Mouse (Mus musculus) intestine, embryonic 16.5 days (tissue): ENCODE results near the gene Plpp1. TPM values are rescaled to one million over a fixed set of nuclear protein-coding genes. Genes with fewer than 3 reads are reported as not detected.

ENCODE experiments used
- ATAC-seq: fragments of 200-750 bp; cut with Nextera tagmentation; 2 replicates; pipeline ENCODE4 v1.8.0; 2017; ENCODE audit warnings: moderate TSS enrichment, moderate library complexity
- H3K27ac ChIP-seq: fragments of 300-500 bp; sonication (generic); 2 replicates; pipeline ENCODE4 v1.5.1; 2014; ENCODE audit warnings: mild to moderate bottlenecking, low read length
- H3K27me3 ChIP-seq: fragments of 300-500 bp; sonication (generic); replicated peaks from 2 replicates; pipeline ENCODE4 v1.6.1; 2014; ENCODE audit warnings: low read length, control low read depth, mixed read lengths; ENCODE audit not compliant: control insufficient read depth, insufficient read depth
- H3K36me3 ChIP-seq: fragments of 300-500 bp; sonication (generic); 2 replicates; pipeline ENCODE4 v1.6.1; 2014; ENCODE audit warnings: low read length, control low read depth; ENCODE audit not compliant: control insufficient read depth, insufficient read depth
- H3K4me1 ChIP-seq: fragments of 300-500 bp; sonication (generic); 2 replicates; pipeline ENCODE4 v1.6.1; 2014; ENCODE audit warnings: low read length, control low read depth, mixed read lengths; ENCODE audit not compliant: control insufficient read depth, insufficient read depth
- H3K4me2 ChIP-seq: fragments of 300-500 bp; sonication (generic); 2 replicates; pipeline ENCODE4 v1.6.1; 2014; ENCODE audit warnings: low read depth, low read length, control low read depth
- H3K4me3 ChIP-seq: fragments of 300-500 bp; sonication (generic); 2 replicates; pipeline ENCODE4 v1.5.1; 2014; ENCODE audit warnings: mild to moderate bottlenecking, low read length
- H3K9ac ChIP-seq: fragments of 300-500 bp; sonication (generic); 2 replicates; pipeline ENCODE4 v1.6.1; 2014; ENCODE audit warnings: low read depth, low read length
- H3K9me3 ChIP-seq: fragments of 300-500 bp; sonication (generic); 2 replicates; pipeline ENCODE4 v1.6.1; 2016; ENCODE audit warnings: low read length, control low read depth; ENCODE audit not compliant: control insufficient read depth
- WGBS: fragments of 180-500 bp; shearing (Covaris S2); extraction: QIAGEN DNeasy Blood & Tissue Kit; methylation state at CpG from one replicate; pipeline ENCODE4 v1.1.7; 2014; 5-methylcytosine and 5-hydroxymethylcytosine counted together
- polyA plus RNA-seq: library from polyadenylated mRNA; unstranded; fragments of >200 nt; fragmentation: Nextera tagmentation; extraction: Ambion mirVana; gene quantifications from 2 replicates; pipeline ENCODE4 v1.2.1, GENCODE M21; 2015

Gene Plpp1
- polyA plus RNA-seq, 1 experiment from 2014 or later, result 97.3 TPM

- no peaks in the 10 kb centered on the region for H3K27me3 ChIP-seq
- no peak overlapping the region for H3K4me3 ChIP-seq
- H3K9me3 ChIP-seq, result peaks cover 6% of the 10 kb centered on the region
- H3K9ac ChIP-seq, result no peak overlapping the region
- WGBS, result 48% methylated on average over 15 of the region's 15 CpGs
- no peak for ATAC-seq
- peak overlapping the region; percentile 19; the same call in 1 of the 2 replicates for H3K4me2 ChIP-seq
- H3K27ac ChIP-seq, result no peak overlapping the region
- peaks cover 9% of the 10 kb centered on the region for H3K4me1 ChIP-seq
- no peaks in the 10 kb centered on the region for H3K36me3 ChIP-seq
Observed at GRCm38 (mm10) chr13:112771447-112772208, 29.0 kb upstream of the Plpp1 start.

DNA sequence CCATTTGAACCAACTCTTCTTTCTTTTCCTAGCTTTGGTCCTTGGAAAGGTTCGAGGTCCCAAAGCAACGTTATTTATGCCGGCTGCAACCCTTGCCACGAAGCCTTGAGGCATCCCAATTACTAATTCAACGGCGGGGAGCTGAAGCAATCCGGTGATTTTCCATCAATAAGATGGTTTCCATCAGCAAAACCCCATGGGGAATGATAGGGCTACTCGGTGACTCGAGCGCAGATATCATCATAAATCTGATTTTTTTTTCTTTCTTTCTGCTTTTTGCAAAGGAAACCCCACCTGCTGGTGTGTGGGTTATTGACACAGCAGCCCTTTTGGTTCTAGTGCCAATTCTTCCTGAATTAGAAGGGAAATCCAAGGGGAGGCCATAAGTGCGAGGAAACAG is 28.3 kb upstream of the Plpp1 start:
- WGBS, result 71% methylated on average over 11 of the region's 11 CpGs
- H3K9ac ChIP-seq, result no peak overlapping the region
- no peak overlapping the region for H3K27ac ChIP-seq
- H3K36me3 ChIP-seq, result no peaks in the 10 kb centered on the region
- no peak overlapping the region for H3K4me2 ChIP-seq
- ATAC-seq, result no peak
- no peak overlapping the region for H3K4me3 ChIP-seq
- peaks cover 9% of the 10 kb centered on the region for H3K4me1 ChIP-seq
- H3K27me3 ChIP-seq, result no peaks in the 10 kb centered on the region
- H3K9me3 ChIP-seq, result peaks cover 3% of the 10 kb centered on the region

GRCm38 (mm10) chr13:112772861-112773260 is 27.7 kb upstream of the Plpp1 start:
- Histone ChIP-seq H3K4me1 (peaks cover 9% of the 10 kb centered on the region), H3K4me3 (no peak overlapping the region), H3K27me3 (no peaks in the 10 kb centered on the region), H3K9me3 (no peaks in the 10 kb centered on the region), H3K27ac (no peak overlapping the region), H3K4me2 (no peak overlapping the region), H3K36me3 (no peaks in the 10 kb centered on the region), H3K9ac (no peak overlapping the region)
- no peak for ATAC-seq
- 77% methylated on average over 14 of the region's 14 CpGs for WGBS

GRCm38 (mm10) chr13:112773991-112774675 is 26.5 kb upstream of the Plpp1 start:
- no peak overlapping the region for H3K4me2 ChIP-seq
- no peaks in the 10 kb centered on the region for H3K27me3 ChIP-seq
- no peaks in the 10 kb centered on the region for H3K36me3 ChIP-seq
- no peak overlapping the region for H3K27ac ChIP-seq
- peaks cover 9% of the 10 kb centered on the region for H3K4me1 ChIP-seq
- ATAC-seq, result no peak
- WGBS, result 93% methylated on average over 3 of the region's 3 CpGs
- H3K4me3 ChIP-seq, result no peak overlapping the region
- H3K9me3 ChIP-seq, result no peaks in the 10 kb centered on the region
- no peak overlapping the region for H3K9ac ChIP-seq

GRCm38 (mm10) chr13:112775856-112776255 is 24.7 kb upstream of the Plpp1 start:
- 84% methylated on average over 10 of the region's 10 CpGs for WGBS
- Histone ChIP-seq H3K36me3 (no peaks in the 10 kb centered on the region), H3K27me3 (no peaks in the 10 kb centered on the region), H3K9me3 (no peaks in the 10 kb centered on the region), H3K9ac (no peak overlapping the region), H3K27ac (no peak overlapping the region), H3K4me3 (no peak overlapping the region), H3K4me2 (no peak overlapping the region), H3K4me1 (peaks cover 3% of the 10 kb centered on the region; the same call in 1 of the 2 replicates)
- no peak for ATAC-seq

- no peaks in the 10 kb centered on the region for H3K27me3 ChIP-seq
- WGBS, result 89% methylated on average over 5 of the region's 5 CpGs
- ATAC-seq, result no peak
- H3K9me3 ChIP-seq, result no peaks in the 10 kb centered on the region
- no peak overlapping the region for H3K9ac ChIP-seq
- H3K4me3 ChIP-seq, result no peak overlapping the region
- no peaks in the 10 kb centered on the region for H3K36me3 ChIP-seq
- no peak overlapping the region for H3K4me2 ChIP-seq
- H3K4me1 ChIP-seq, result no peaks in the 10 kb centered on the region
- H3K27ac ChIP-seq, result no peak overlapping the region
Observed at GRCm38 (mm10) chr13:112778407-112778806, 22.2 kb upstream of the Plpp1 start.

DNA sequence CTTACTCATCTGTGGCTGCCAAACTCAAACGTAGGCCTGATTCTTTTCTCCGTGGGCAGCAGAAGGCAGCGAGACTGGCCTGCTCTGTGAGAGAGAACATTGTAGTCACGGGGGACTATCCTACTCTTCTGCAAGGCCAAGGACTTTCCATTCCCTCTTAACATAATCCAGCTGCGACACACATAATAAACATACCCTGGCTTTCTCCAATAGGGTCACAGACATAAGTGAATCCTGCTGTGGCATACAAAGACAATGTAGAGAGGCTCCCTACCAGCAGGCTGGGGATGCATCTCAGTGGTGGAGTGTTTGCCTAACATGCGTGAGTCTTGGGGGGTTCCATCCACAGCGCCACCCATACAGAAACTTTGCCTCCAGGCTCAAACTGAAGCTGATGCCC is 15.3 kb upstream of the Plpp1 start:
- ATAC-seq, result 0 out of 2 replicates have a peak, but pooled peaks have one; percentile 31

GRCm38 (mm10) chr13:112786142-112786541 is 14.4 kb upstream of the Plpp1 start:
- H3K4me3 ChIP-seq, result no peak overlapping the region
- no peak overlapping the region for H3K9ac ChIP-seq
- no peaks in the 10 kb centered on the region for H3K27me3 ChIP-seq
- 82% methylated on average over 3 of the region's 3 CpGs for WGBS
- H3K4me2 ChIP-seq, result no peak overlapping the region
- H3K27ac ChIP-seq, result no peak overlapping the region
- no peaks in the 10 kb centered on the region for H3K36me3 ChIP-seq
- H3K9me3 ChIP-seq, result no peaks in the 10 kb centered on the region
- H3K4me1 ChIP-seq, result no peaks in the 10 kb centered on the region
- no peak for ATAC-seq

More for the DNA sequence above, 15.3 kb upstream of the Plpp1 start:
- H3K9ac ChIP-seq, result no peak overlapping the region
- H3K27ac ChIP-seq, result no peak overlapping the region
- H3K4me1 ChIP-seq, result no peaks in the 10 kb centered on the region
- no peaks in the 10 kb centered on the region for H3K27me3 ChIP-seq
- H3K36me3 ChIP-seq, result no peaks in the 10 kb centered on the region
- no peak overlapping the region for H3K4me2 ChIP-seq
- 58% methylated on average over 7 of the region's 7 CpGs for WGBS
- no peak overlapping the region for H3K4me3 ChIP-seq
- no peaks in the 10 kb centered on the region for H3K9me3 ChIP-seq

DNA sequence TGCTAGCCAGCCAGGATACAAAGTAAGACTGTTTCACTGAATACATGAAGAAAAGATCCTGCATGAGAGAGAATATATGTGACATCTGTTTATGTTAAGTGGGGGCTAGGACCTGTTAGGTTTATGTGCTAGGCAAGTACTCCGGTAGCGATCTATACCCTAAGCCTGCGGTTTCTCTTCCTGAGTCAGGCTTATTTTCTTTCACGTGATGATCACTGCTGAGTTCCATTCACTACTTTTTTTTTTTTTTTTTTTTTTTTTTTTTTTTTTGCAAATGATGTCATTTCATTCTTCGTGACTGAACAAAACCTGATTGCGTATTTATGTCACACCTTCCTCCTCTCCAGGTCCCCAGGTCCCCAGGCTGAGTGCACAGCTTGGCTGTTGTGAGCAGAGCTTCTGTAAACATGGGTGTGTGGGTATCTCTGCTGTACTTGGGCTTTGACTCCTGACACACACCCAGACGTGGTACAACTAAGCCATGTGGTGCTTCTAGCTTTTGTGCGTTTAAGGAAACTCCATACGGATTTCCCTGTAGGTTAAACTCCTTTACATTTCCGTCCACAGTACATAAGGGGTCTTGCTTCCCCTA is 13.6 kb upstream of the Plpp1 start:
- ATAC-seq, result peak; percentile 42; the same call in 1 of the 2 replicates
- no peak overlapping the region for H3K27ac ChIP-seq
- no peaks in the 10 kb centered on the region for H3K9me3 ChIP-seq
- no peak overlapping the region for H3K9ac ChIP-seq
- WGBS, result 62% methylated on average over 10 of the region's 10 CpGs
- no peaks in the 10 kb centered on the region for H3K36me3 ChIP-seq
- no peaks in the 10 kb centered on the region for H3K4me1 ChIP-seq
- H3K27me3 ChIP-seq, result no peaks in the 10 kb centered on the region
- H3K4me2 ChIP-seq, result no peak overlapping the region
- H3K4me3 ChIP-seq, result no peak overlapping the region
